Mouse (Mus musculus) ES-Bruce4 (cell line): ENCODE results near the gene Rara.

ENCODE experiments used
- CTCF ChIP-seq: IDR thresholded peaks from one replicate; pipeline ENCODE4 v1.8.1; 2011; ENCODE audit warnings: low read depth, low read length
- EP300 ChIP-seq: IDR thresholded peaks from 2 replicates; pipeline ENCODE4 v1.6.1; 2011; ENCODE audit warnings: low read depth, low read length; ENCODE audit not compliant: insufficient read depth
- POLR2A ChIP-seq: IDR thresholded peaks from one replicate; pipeline ENCODE4 v1.8.1; 2011; ENCODE audit warnings: low read length; ENCODE audit not compliant: insufficient read depth

GRCm38 (mm10) chr11:98970191-98970925 lies 42.7 kb downstream of the Rara start:
- TF ChIP-seq CTCF (no peak), POLR2A (no peak), EP300 (no peak)
